Mouse (Mus musculus) heart, embryonic 13.5 days (tissue): Measurements from ENCODE around the gene Cnst. TPM values are rescaled to one million over a fixed set of nuclear protein-coding genes. Genes with fewer than 3 reads are reported as not detected.
"Not testable (repeated sequence)": the region's sequence is repeated elsewhere in the genome, so short reads cannot be mapped to it uniquely, and the experiment has no call there.

ENCODE experiments used
- ATAC-seq: fragments of 200-750 bp; cut with Nextera tagmentation; 2 replicates; pipeline ENCODE4 v1.8.0; 2017; ENCODE audit warnings: moderate TSS enrichment; ENCODE audit not compliant: insufficient number of reproducible peaks, low FRiP score, low TSS enrichment; ENCODE audit errors: extremely low read depth
- H3K27ac ChIP-seq: fragments of 300-500 bp; sonication (generic); replicated peaks from 2 replicates; pipeline ENCODE4 v1.5.1; 2015; ENCODE audit warnings: moderate library complexity, mild to moderate bottlenecking, inconsistent platforms
- H3K27me3 ChIP-seq: fragments of 300-500 bp; sonication (generic); replicated peaks from 2 replicates; pipeline ENCODE4 v1.6.1; 2015; ENCODE audit warnings: mild to moderate bottlenecking, inconsistent platforms
- H3K36me3 ChIP-seq: fragments of 300-500 bp; sonication (generic); 2 replicates; pipeline ENCODE4 v1.6.1; 2015; ENCODE audit warnings: mild to moderate bottlenecking, inconsistent platforms
- H3K4me1 ChIP-seq: fragments of 300-500 bp; sonication (generic); 2 replicates; pipeline ENCODE4 v1.6.1; 2015; ENCODE audit warnings: inconsistent platforms
- H3K4me2 ChIP-seq: fragments of 300-500 bp; sonication (generic); 2 replicates; pipeline ENCODE4 v1.6.1; 2015; ENCODE audit warnings: inconsistent platforms, mild to moderate bottlenecking, moderate library complexity
- H3K4me3 ChIP-seq: fragments of 300-500 bp; sonication (generic); 2 replicates; pipeline ENCODE4 v1.5.1; 2015; ENCODE audit warnings: moderate library complexity, mild to moderate bottlenecking, inconsistent platforms
- H3K9ac ChIP-seq: fragments of 300-500 bp; sonication (generic); 2 replicates; pipeline ENCODE4 v1.6.1; 2015; ENCODE audit warnings: inconsistent platforms, mild to moderate bottlenecking, moderate library complexity
- H3K9me3 ChIP-seq: fragments of 300-500 bp; sonication (generic); 2 replicates; pipeline ENCODE4 v1.6.1; 2016; ENCODE audit warnings: inconsistent platforms
- WGBS: fragments of 180-500 bp; shearing (Covaris S2); methylation state at CpG from one replicate; pipeline ENCODE4 v1.1.7; 2015; ENCODE audit warnings: mixed read lengths; 5-methylcytosine and 5-hydroxymethylcytosine counted together
- polyA plus RNA-seq: library from polyadenylated mRNA; unstranded; fragments of >200 nt; fragmentation: Nextera tagmentation; extraction: Ambion mirVana; gene quantifications from 2 replicates; pipeline ENCODE4 v1.2.1, GENCODE M21; 2015

Cnst gene
- polyA plus RNA-seq, 1 experiment from 2014 or later = 16.0 TPM

DNA sequence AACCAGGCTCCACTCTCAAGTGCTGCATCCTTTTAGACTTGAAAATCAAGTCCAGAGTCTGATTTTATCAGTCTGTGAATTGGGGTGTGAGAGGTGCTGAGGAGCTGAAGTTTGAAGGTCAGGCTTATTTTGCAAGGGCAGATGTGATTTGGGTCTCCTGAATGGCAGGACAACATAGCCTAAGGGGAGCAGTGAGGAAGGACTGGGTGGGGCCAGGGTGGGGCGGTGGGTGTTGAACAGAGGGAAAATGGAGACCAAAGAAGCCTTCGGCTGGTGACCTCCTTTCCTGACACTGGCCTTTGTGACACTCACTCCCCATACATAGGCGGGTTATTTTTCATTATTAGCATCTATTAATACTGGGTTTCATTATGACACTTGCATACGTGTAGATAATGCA lies 81.7 kb downstream of the Cnst start:
- Histone ChIP-seq H3K9me3 (no peaks in the 10 kb centered on the region), H3K27ac (peak overlapping the region; percentile 59; the same call in 1 of the 2 replicates), H3K4me3 (no peak overlapping the region), H3K4me2 (no peak overlapping the region; the same call in 1 of the 2 replicates), H3K27me3 (no peaks in the 10 kb centered on the region), H3K4me1 (peaks cover 21% of the 10 kb centered on the region), H3K9ac (no peak overlapping the region), H3K36me3 (peaks cover 29% of the 10 kb centered on the region)
- 77% methylated on average over 4 of the region's 4 CpGs for WGBS
- ATAC-seq = no peak

DNA sequence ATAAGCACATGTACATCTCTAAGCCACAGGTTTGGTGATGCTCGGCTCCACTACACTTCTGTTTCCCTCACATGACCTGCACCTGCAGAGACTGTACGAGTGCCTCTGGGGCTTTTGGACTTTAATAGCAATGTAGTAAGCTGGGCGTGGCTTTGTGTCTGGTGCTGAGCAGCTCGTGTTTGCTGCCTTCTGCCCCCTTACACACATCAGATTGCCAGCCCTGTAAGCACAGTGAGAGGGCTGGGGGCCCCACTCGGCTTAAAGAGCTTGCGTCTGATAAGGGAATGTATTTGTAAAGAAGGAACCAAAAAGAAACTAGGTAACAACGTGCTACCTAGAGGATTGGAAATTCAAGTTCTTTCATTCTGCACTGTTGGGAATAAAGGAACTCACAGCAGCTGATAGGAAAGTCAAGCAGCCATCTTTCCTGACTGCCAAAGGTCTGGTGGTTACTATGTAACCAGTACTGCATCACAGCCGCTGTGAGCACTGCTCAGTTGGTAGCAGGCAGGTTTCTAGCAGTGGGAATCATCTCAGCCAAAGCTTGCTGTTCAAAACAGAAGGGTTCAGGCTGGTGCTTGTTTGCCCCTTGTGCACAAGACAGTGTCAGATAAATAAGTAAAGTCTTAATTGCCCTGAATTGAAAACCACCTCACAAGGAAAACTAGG lies 82.4 kb downstream of the Cnst start:
- WGBS = 30% methylated on average over 8 of the region's 8 CpGs
- Histone ChIP-seq H3K27me3 (no peaks in the 10 kb centered on the region), H3K27ac (peak overlapping the region; percentile 59), H3K9ac (0 out of 2 replicates have a peak overlapping the region, but pooled peaks have one; percentile 42), H3K36me3 (peaks cover 24% of the 10 kb centered on the region), H3K4me3 (peak overlapping the region; percentile 16; the same call in 1 of the 2 replicates), H3K4me2 (peak overlapping the region; percentile 33), H3K9me3 (no peaks in the 10 kb centered on the region), H3K4me1 (peaks cover 21% of the 10 kb centered on the region)
- ATAC-seq = peak; percentile 37; the same call in 1 of the 2 replicates

- H3K27ac ChIP-seq = no peak overlapping the region
- H3K9ac ChIP-seq = no peak overlapping the region
- no peaks in the 10 kb centered on the region for H3K27me3 ChIP-seq
- ATAC-seq = no peak
- no peak overlapping the region for H3K4me3 ChIP-seq
- H3K9me3 ChIP-seq = no peaks in the 10 kb centered on the region
- peaks cover 21% of the 10 kb centered on the region for H3K4me1 ChIP-seq
- H3K36me3 ChIP-seq = peaks cover 22% of the 10 kb centered on the region
- 82% methylated on average over 5 of the region's 5 CpGs for WGBS
- no peak overlapping the region for H3K4me2 ChIP-seq
Measured at GRCm38 (mm10) chr1:179629276-179629675, 83.1 kb downstream of the Cnst start.

- Histone ChIP-seq H3K36me3 (no peaks in the 10 kb centered on the region), H3K9ac (no peak overlapping the region), H3K4me1 (peaks cover 11% of the 10 kb centered on the region), H3K9me3 (no peaks in the 10 kb centered on the region), H3K27ac (no peak overlapping the region), H3K27me3 (no peaks in the 10 kb centered on the region), H3K4me2 (no peak overlapping the region), H3K4me3 (no peak overlapping the region)
- WGBS = 76% methylated on average over 11 of the region's 11 CpGs
- ATAC-seq = no peak
Measured at GRCm38 (mm10) chr1:179632746-179633413, 86.7 kb downstream of the Cnst start.

DNA sequence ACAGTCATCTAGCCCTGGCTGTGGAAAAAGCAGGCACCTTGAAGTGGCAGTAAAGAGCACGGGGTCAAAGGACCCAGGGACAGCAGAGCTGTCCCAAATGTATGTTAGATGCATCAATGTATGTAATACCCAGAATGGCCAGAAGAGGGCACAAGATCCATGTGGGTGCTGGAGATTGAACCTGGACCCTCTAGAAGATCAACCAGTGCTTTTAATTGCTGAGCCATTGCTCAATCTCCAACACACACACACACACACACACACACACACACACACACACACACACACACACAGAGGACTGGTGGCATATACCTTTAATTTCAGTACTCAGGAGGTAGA lies 87.2 kb downstream of the Cnst start:
- Histone ChIP-seq H3K9ac (no peak overlapping the region), H3K27ac (no peak overlapping the region), H3K4me2 (no peak overlapping the region), H3K9me3 (no peaks in the 10 kb centered on the region), H3K36me3 (no peaks in the 10 kb centered on the region), H3K4me1 (peaks cover 6% of the 10 kb centered on the region), H3K27me3 (no peaks in the 10 kb centered on the region), H3K4me3 (no peak overlapping the region)
- no peak for ATAC-seq
- WGBS = 24% methylated on average over 1 of the region's 1 CpGs

GRCm38 (mm10) chr1:179634159-179634558 lies 88.0 kb downstream of the Cnst start:
- H3K4me1 ChIP-seq = no peaks in the 10 kb centered on the region
- H3K4me3 ChIP-seq = no peak overlapping the region
- no peak overlapping the region for H3K4me2 ChIP-seq
- H3K36me3 ChIP-seq = no peaks in the 10 kb centered on the region
- no peak overlapping the region for H3K9ac ChIP-seq
- ATAC-seq = no peak
- 83% methylated on average over 3 of the region's 3 CpGs for whole genome bisulfite sequencing
- no peaks in the 10 kb centered on the region for H3K9me3 ChIP-seq
- no peak overlapping the region for H3K27ac ChIP-seq
- H3K27me3 ChIP-seq = no peaks in the 10 kb centered on the region

GRCm38 (mm10) chr1:179642726-179643125 lies 96.6 kb downstream of the Cnst start:
- WGBS = 72% methylated on average over 4 of the region's 4 CpGs
- no peak overlapping the region for H3K9ac ChIP-seq
- no peaks in the 10 kb centered on the region for H3K27me3 ChIP-seq
- H3K27ac ChIP-seq = no peak overlapping the region
- H3K4me2 ChIP-seq = no peak overlapping the region
- no peaks in the 10 kb centered on the region for H3K9me3 ChIP-seq
- H3K4me3 ChIP-seq = no peak overlapping the region
- H3K4me1 ChIP-seq = peaks cover 11% of the 10 kb centered on the region; the same call in 1 of the 2 replicates
- no peak for ATAC-seq
- H3K36me3 ChIP-seq = no peaks in the 10 kb centered on the region

DNA sequence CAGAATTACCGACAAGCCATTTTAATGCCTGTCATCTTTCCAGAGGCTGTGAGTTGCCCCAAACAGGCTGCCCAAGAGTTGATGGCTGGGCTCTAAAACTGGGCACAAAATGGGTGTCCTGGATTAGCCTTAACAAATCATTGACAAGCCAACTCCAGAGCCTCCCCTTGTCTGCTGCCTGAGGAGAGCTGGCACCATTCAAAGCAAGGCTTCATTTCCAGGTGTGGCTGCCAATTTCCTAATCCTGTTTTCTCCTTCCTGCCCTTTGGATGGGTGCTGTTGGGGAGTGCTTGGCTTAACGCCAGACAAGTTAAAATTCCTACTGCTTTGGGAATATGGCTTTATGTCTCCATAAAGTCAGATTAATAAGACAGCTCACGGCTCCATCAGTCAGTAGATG lies 98.0 kb downstream of the Cnst start:
- H3K36me3 ChIP-seq = no peaks in the 10 kb centered on the region
- no peaks in the 10 kb centered on the region for H3K9me3 ChIP-seq
- H3K9ac ChIP-seq = no peak overlapping the region
- whole genome bisulfite sequencing = 64% methylated on average over 3 of the region's 3 CpGs
- no peaks in the 10 kb centered on the region for H3K27me3 ChIP-seq
- H3K27ac ChIP-seq = no peak overlapping the region
- H3K4me2 ChIP-seq = no peak overlapping the region
- ATAC-seq = no peak
- peaks cover 11% of the 10 kb centered on the region; the same call in 1 of the 2 replicates for H3K4me1 ChIP-seq
- no peak overlapping the region for H3K4me3 ChIP-seq

- ATAC-seq = no peak
- WGBS = 56% methylated on average over 13 of the region's 13 CpGs
- Histone ChIP-seq H3K27me3 (no peaks in the 10 kb centered on the region), H3K4me2 (peak overlapping the region; percentile 58), H3K9ac (peak overlapping the region; percentile 58; the same call in 1 of the 2 replicates), H3K36me3 (no peaks in the 10 kb centered on the region), H3K27ac (no peak overlapping the region), H3K4me1 (peaks cover 11% of the 10 kb centered on the region; the same call in 1 of the 2 replicates), H3K9me3 (no peaks in the 10 kb centered on the region), H3K4me3 (peak overlapping the region; percentile 26)
Measured at GRCm38 (mm10) chr1:179645101-179645979, 99.2 kb downstream of the Cnst start.

GRCm38 (mm10) chr1:179645980-179646268 lies 99.8 kb downstream of the Cnst start:
- H3K4me3 ChIP-seq = peak overlapping the region; percentile 26

DNA sequence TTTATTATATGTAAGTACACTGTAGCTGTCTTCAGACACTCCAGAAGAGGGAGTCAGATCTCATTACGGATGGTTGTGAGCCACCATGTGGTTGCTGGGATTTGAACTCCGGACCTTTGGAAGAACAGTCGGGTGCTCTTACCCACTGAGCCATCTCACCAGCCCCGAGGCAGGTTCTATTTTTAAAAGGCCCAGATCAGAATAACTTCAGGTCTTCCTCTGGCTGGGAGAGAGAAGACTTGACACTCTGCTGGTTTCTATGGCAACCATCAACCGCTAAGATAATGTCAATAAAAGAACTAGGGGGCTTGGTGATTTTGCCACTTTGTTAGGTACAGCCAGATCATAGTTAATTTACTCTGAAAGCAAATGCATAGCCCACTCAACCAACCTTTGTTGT lies 102.5 kb downstream of the Cnst start:
- not testable (repeated sequence) for H3K4me3 ChIP-seq, H3K9me3 ChIP-seq, H3K36me3 ChIP-seq, ATAC-seq, H3K27ac ChIP-seq, H3K27me3 ChIP-seq, H3K4me2 ChIP-seq, H3K9ac ChIP-seq
- peaks cover 11% of the 10 kb centered on the region; the same call in 1 of the 2 replicates for H3K4me1 ChIP-seq
- WGBS = 65% methylated on average over 4 of the region's 5 CpGs

More at GRCm38 (mm10) chr1:179645980-179646268, 99.8 kb downstream of the Cnst start:
- WGBS = 17% methylated on average over 4 of the region's 4 CpGs
- ATAC-seq = no peak
- H3K4me1 ChIP-seq = peaks cover 11% of the 10 kb centered on the region; the same call in 1 of the 2 replicates
- no peak overlapping the region for H3K27ac ChIP-seq
- H3K4me2 ChIP-seq = peak overlapping the region; percentile 58
- no peaks in the 10 kb centered on the region for H3K27me3 ChIP-seq
- peak overlapping the region; percentile 58; the same call in 1 of the 2 replicates for H3K9ac ChIP-seq
- no peaks in the 10 kb centered on the region for H3K9me3 ChIP-seq
- no peaks in the 10 kb centered on the region for H3K36me3 ChIP-seq
